Mouse (Mus musculus) MEL (cell line): Measurements from ENCODE around the gene Cbx6. TPM values are rescaled to one million over a fixed set of nuclear protein-coding genes. Genes with fewer than 3 reads are reported as not detected.
A peak's percentile ranks its signal among the peaks of the same experiment; 100 is the strongest.

Experiments used
- DNase-seq: peaks from one replicate; pipeline ENCODE4 v3.0.0; 2011; ENCODE audit warnings: low read depth, low spot score
- H3K27ac ChIP-seq: 2 replicates; pipeline ENCODE4 v1.5.1; 2012; ENCODE audit warnings: low read depth, mild to moderate bottlenecking, control low read depth, low read length, moderate library complexity; ENCODE audit not compliant: control insufficient read depth
- H3K27me3 ChIP-seq, 2 experiments: fragments of 150-350 bp in 1 of 2; sonication (generic) in 1 of 2; 2 replicates each; pipeline ENCODE4 v1.6.1; 2012; ENCODE audit warnings: low read length in 2 of 2, mild to moderate bottlenecking in 2 of 2, improper control_type of control experiment in 1 of 2, moderate library complexity in 1 of 2; ENCODE audit not compliant: insufficient read depth in 2 of 2, control insufficient read depth in 1 of 2
- H3K36me3 ChIP-seq, 2 experiments: 2 replicates each; pipeline ENCODE4 v1.6.1; 2012 to 2014; ENCODE audit warnings: low read length in 2 of 2, improper control_type of control experiment in 1 of 2, inconsistent platforms in 1 of 2, mild to moderate bottlenecking in 1 of 2; ENCODE audit not compliant: insufficient read depth in 2 of 2, control insufficient read depth in 1 of 2
- H3K4me1 ChIP-seq, 2 experiments: fragments of 150-350 bp in 1 of 2; sonication (generic) in 1 of 2; 2 replicates each; pipeline ENCODE4 v1.6.1; 2012; ENCODE audit warnings: low read length in 2 of 2, improper control_type of control experiment in 1 of 2, mild to moderate bottlenecking in 1 of 2; ENCODE audit not compliant: insufficient read depth in 2 of 2, control insufficient read depth in 1 of 2
- H3K4me3 ChIP-seq, 2 experiments: fragments of 150-350 bp in 1 of 2; sonication (generic) in 1 of 2; 2 replicates each; pipeline ENCODE4 v1.5.1; 2012; ENCODE audit warnings: low read depth in 2 of 2, low read length in 2 of 2, mild to moderate bottlenecking in 2 of 2, moderate library complexity in 2 of 2, control low read depth in 1 of 2, improper control_type of control experiment in 1 of 2; ENCODE audit not compliant: control insufficient read depth in 1 of 2, insufficient read depth in 1 of 2
- H3K79me2 ChIP-seq: 2 replicates; pipeline ENCODE4 v1.6.1; 2012; ENCODE audit warnings: mild to moderate bottlenecking, low read length, moderate library complexity; ENCODE audit not compliant: control insufficient read depth, poor library complexity, insufficient read depth
- H3K9ac ChIP-seq: 2 replicates; pipeline ENCODE4 v1.6.1; 2012; ENCODE audit warnings: low read depth, mild to moderate bottlenecking, control low read depth, low read length, moderate library complexity; ENCODE audit not compliant: control insufficient read depth, poor library complexity, severe bottlenecking
- H3K9me3 ChIP-seq: fragments of 150-350 bp; sonication (generic); replicated peaks from 2 replicates; pipeline ENCODE4 v1.6.1; 2012; ENCODE audit warnings: mild to moderate bottlenecking, low read length, improper control_type of control experiment, moderate library complexity; ENCODE audit not compliant: insufficient read depth
- CHD1 ChIP-seq: IDR thresholded peaks from 2 replicates; pipeline ENCODE4 v1.6.1; 2012; ENCODE audit warnings: low read depth, mild to moderate bottlenecking, inconsistent platforms, low read length, improper control_type of control experiment
- ELF1 ChIP-seq: IDR thresholded peaks from 2 replicates; pipeline ENCODE4 v1.6.1; 2014; ENCODE audit warnings: low read depth, mild to moderate bottlenecking, inconsistent platforms, low read length, improper control_type of control experiment, moderate library complexity
- GATA1 ChIP-seq: IDR thresholded peaks from 2 replicates; pipeline ENCODE4 v1.6.1; 2011; ENCODE audit warnings: low read depth, low read length, improper control_type of control experiment
- MAFK ChIP-seq: IDR thresholded peaks from 2 replicates; pipeline ENCODE4 v1.6.1; 2011; ENCODE audit warnings: low read depth, mild to moderate bottlenecking, low read length, improper control_type of control experiment, borderline replicate concordance
- MAX ChIP-seq: IDR thresholded peaks from 2 replicates; pipeline ENCODE4 v1.6.1; 2011; ENCODE audit warnings: low read length, improper control_type of control experiment
- MXI1 ChIP-seq: IDR thresholded peaks from 2 replicates; pipeline ENCODE4 v1.6.1; 2011; ENCODE audit warnings: mild to moderate bottlenecking, low read depth, low read length, improper control_type of control experiment
- MYB ChIP-seq: IDR thresholded peaks from 2 replicates; pipeline ENCODE4 v1.6.1; 2011; ENCODE audit warnings: mild to moderate bottlenecking, low read depth, low read length, improper control_type of control experiment
- MYC ChIP-seq: IDR thresholded peaks from 2 replicates; pipeline ENCODE4 v1.6.1; 2011; ENCODE audit warnings: low read depth, mild to moderate bottlenecking, low read length, improper control_type of control experiment, moderate library complexity
- NELFE ChIP-seq: IDR thresholded peaks from 2 replicates; pipeline ENCODE4 v1.6.1; 2011; ENCODE audit warnings: low read depth, low read length, improper control_type of control experiment
- RAD21 ChIP-seq: IDR thresholded peaks from 2 replicates; pipeline ENCODE4 v1.6.1; 2011; ENCODE audit warnings: mild to moderate bottlenecking, low read depth, low read length, improper control_type of control experiment
- SIN3A ChIP-seq: IDR thresholded peaks from 2 replicates; pipeline ENCODE4 v1.6.1; 2012; ENCODE audit warnings: low read length, improper control_type of control experiment, inconsistent platforms
- SMC3 ChIP-seq: IDR thresholded peaks from 2 replicates; pipeline ENCODE4 v1.6.1; 2011; ENCODE audit warnings: low read depth, low read length, improper control_type of control experiment
- TCF12 ChIP-seq: IDR thresholded peaks from 2 replicates; pipeline ENCODE4 v1.6.1; 2014; ENCODE audit warnings: low read depth, mild to moderate bottlenecking, inconsistent platforms, low read length, improper control_type of control experiment, moderate library complexity
- USF2 ChIP-seq, 2 experiments: IDR thresholded peaks; 2 replicates each; pipeline ENCODE4 v1.6.1; 2011 to 2012; ENCODE audit warnings: improper control_type of control experiment in 2 of 2, low read length in 2 of 2, borderline replicate concordance in 1 of 2, inconsistent platforms in 1 of 2, low read depth in 1 of 2, mild to moderate bottlenecking in 1 of 2; ENCODE audit not compliant: insufficient read depth in 1 of 2
- ZC3H11A ChIP-seq: IDR thresholded peaks from 2 replicates; pipeline ENCODE4 v1.6.1; 2012; ENCODE audit warnings: low read depth, mild to moderate bottlenecking, inconsistent platforms, low read length, improper control_type of control experiment
- ZMIZ1 ChIP-seq: IDR thresholded peaks from 2 replicates; pipeline ENCODE4 v1.6.1; 2012; ENCODE audit warnings: low read depth, mild to moderate bottlenecking, inconsistent platforms, low read length, improper control_type of control experiment, moderate library complexity
- ZNF384 ChIP-seq: IDR thresholded peaks from 2 replicates; pipeline ENCODE4 v1.6.1; 2012; ENCODE audit warnings: low read depth, mild to moderate bottlenecking, inconsistent platforms, low read length, improper control_type of control experiment
- polyA plus RNA-seq, 2 experiments: library from polyadenylated mRNA; stranded (reverse) in 1 of 2; unstranded in 1 of 2; fragments of >175 nt in 1 of 2; fragments of >200 nt in 1 of 2; gene quantifications; 2 replicates each; pipeline versions ENCODE4 v1.2.1 to v1.2.4; 2012; ENCODE audit warnings: low replicate concordance in 2 of 2, low read depth in 1 of 2; ENCODE audit not compliant: insufficient read length in 2 of 2, insufficient read depth in 1 of 2, missing spikeins in 1 of 2
- total RNA-seq: library from RNA; depleted of rRNA; stranded (reverse); fragments of 300-350 nt; gene quantifications from 2 replicates; pipeline ENCODE4 v1.2.3, GENCODE M21; 2012

Cbx6 gene
- total and polyA plus RNA-seq, 3 experiments, result 25.1 to 43.6 TPM; not detected in 1

GRCm38 (mm10) chr15:79791502-79791901 is 43.0 kb downstream of the Cbx6 start:
- DNase-seq, result peak; percentile 76
- Histone ChIP-seq H3K4me3 (no peak overlapping the region), H3K9me3 (no peaks in the 10 kb centered on the region), H3K27ac (no peak overlapping the region), H3K36me3 (no peaks in the 10 kb centered on the region), H3K4me1 (no peaks in the 10 kb centered on the region), H3K9ac (no peak overlapping the region), H3K79me2 (no peaks in the 10 kb centered on the region), H3K27me3 (peaks cover 0 to 12% of the 10 kb centered on the region in 2 experiments; a peak in 3 of 4 replicates)
- TF ChIP-seq SMC3, result 0 out of 2 replicates have a peak, but pooled peaks have one; percentile 10
- TF ChIP-seq MAFK, result no peak
- TF ChIP-seq TCF12, result no peak
- TF ChIP-seq SIN3A, result peak; percentile 57
- TF ChIP-seq NELFE, result no peak
- TF ChIP-seq MXI1, result peak; percentile 63; the same call in 1 of the 2 replicates
- TF ChIP-seq MYB, result no peak
- no peak for TF ChIP-seq MAX
- TF ChIP-seq, all 39 proteins: peak for 3

- Histone ChIP-seq H3K27me3 (peaks cover 0 to 13% of the 10 kb centered on the region in 2 experiments; a peak in 3 of 4 replicates), H3K9me3 (no peaks in the 10 kb centered on the region), H3K36me3 (no peaks in the 10 kb centered on the region), H3K4me1 (no peaks in the 10 kb centered on the region), H3K27ac (no peak overlapping the region), H3K79me2 (no peaks in the 10 kb centered on the region), H3K9ac (no peak overlapping the region), H3K4me3 (no peak overlapping the region)
- DNase-seq, result no peak
- no peak for TF ChIP-seq CHD1
- TF ChIP-seq NELFE, result no peak
- TF ChIP-seq RAD21, result no peak
- no peak for TF ChIP-seq MYC
- no peak for TF ChIP-seq ZMIZ1
- TF ChIP-seq ELF1, result no peak
- TF ChIP-seq TCF12, result no peak
- no peak for TF ChIP-seq MAX
- TF ChIP-seq USF2 (IDR thresholded peaks at IDR 0.05; ENCODE audit: borderline replicate concordance in 1 of 2, insufficient read depth in 1 of 2, low read depth in 1 of 2, low read length in 2 of 2), result no peak
- TF ChIP-seq ZC3H11A, result no peak
- TF ChIP-seq GATA1, result no peak
- TF ChIP-seq ZNF384, result no peak
- no peak for TF ChIP-seq SMC3
Measured at GRCm38 (mm10) chr15:79790905-79791304, 43.6 kb downstream of the Cbx6 start.
